Mouse (Mus musculus) kidney, adult 2 months (tissue): ENCODE measurements at regions not wholly inside any gene's neighbourhood (a gene's known extent, or its start where the extent isn't known, plus 50 kb on each side); places are given as distances from the start of the nearest gene placed in this dataset.
A peak's percentile ranks its signal among the peaks of the same experiment; 100 is the strongest.

Source experiments
- DNase-seq: peaks from one replicate; pipeline ENCODE4 v3.0.0; 2021
- H3K27ac ChIP-seq: fragments of 200-500 bp; 2 replicates; pipeline ENCODE4 v1.5.1; 2012; ENCODE audit warnings: low read depth, low read length, control low read depth, inconsistent platforms; ENCODE audit not compliant: insufficient read depth
- H3K27me3 ChIP-seq: fragments of 200-500 bp; replicated peaks from 2 replicates; pipeline ENCODE4 v1.6.1; 2012; ENCODE audit warnings: mild to moderate bottlenecking, moderate library complexity, low read length, inconsistent platforms; ENCODE audit not compliant: control insufficient read depth, insufficient read depth
- H3K36me3 ChIP-seq: fragments of 200-500 bp; 2 replicates; pipeline ENCODE4 v1.6.1; 2012; ENCODE audit warnings: mild to moderate bottlenecking, moderate library complexity, low read length, inconsistent platforms; ENCODE audit not compliant: control insufficient read depth, insufficient read depth
- H3K4me1 ChIP-seq: fragments of 200-500 bp; 2 replicates; pipeline ENCODE4 v1.6.1; 2011; ENCODE audit warnings: low read length; ENCODE audit not compliant: control insufficient read depth, insufficient read depth
- H3K4me3 ChIP-seq: fragments of 200-500 bp; 2 replicates; pipeline ENCODE4 v1.5.1; 2011; ENCODE audit warnings: mild to moderate bottlenecking, low read depth, low read length, control low read depth; ENCODE audit not compliant: insufficient read depth
- CTCF ChIP-seq: fragments of 200-500 bp; conservative IDR thresholded peaks from 2 replicates; pipeline ENCODE4 v1.5.1; 2011; ENCODE audit warnings: low read depth, mild to moderate bottlenecking, control low read depth, low read length, moderate library complexity, mixed read lengths; ENCODE audit not compliant: insufficient read depth, insufficient read length
- POLR2A ChIP-seq: fragments of 200-500 bp; IDR thresholded peaks from one replicate; pipeline ENCODE4 v1.6.1; 2011; ENCODE audit warnings: low read depth, low read length, control low read depth
- WGBS: fragments of 180-500 bp; shearing (Covaris S2); methylation state at CpG from one replicate; pipeline ENCODE4 v1.1.7; 2018; 5-methylcytosine and 5-hydroxymethylcytosine counted together

- no peak for DNase-seq
- H3K27ac ChIP-seq: no peak overlapping the region
These were observed 158.8 kb upstream of the Tgfbr2 start for GRCm38 (mm10) chr9:116333956-116334463.

GRCm38 (mm10) chr9:116332485-116333118 is 157.4 kb upstream of the Tgfbr2 start:
- TF ChIP-seq CTCF: no peak
- no peak for TF ChIP-seq POLR2A
- H3K36me3 ChIP-seq: no peaks in the 10 kb centered on the region
- H3K4me1 ChIP-seq: no peaks in the 10 kb centered on the region; the same call in 1 of the 2 replicates
- no peak overlapping the region for H3K27ac ChIP-seq
- H3K27me3 ChIP-seq: no peaks in the 10 kb centered on the region
- no peak overlapping the region for H3K4me3 ChIP-seq
- DNase-seq: no peak
- WGBS: 80% methylated on average over 5 of the region's 5 CpGs

More at GRCm38 (mm10) chr9:116333956-116334463, 158.8 kb upstream of the Tgfbr2 start:
- no peak overlapping the region for H3K4me3 ChIP-seq
- peaks cover 3% of the 10 kb centered on the region; the same call in 1 of the 2 replicates for H3K4me1 ChIP-seq
- H3K27me3 ChIP-seq: no peaks in the 10 kb centered on the region
- TF ChIP-seq CTCF: no peak
- TF ChIP-seq POLR2A: no peak
- H3K36me3 ChIP-seq: no peaks in the 10 kb centered on the region
- WGBS: 79% methylated on average over 6 of the region's 6 CpGs

DNA sequence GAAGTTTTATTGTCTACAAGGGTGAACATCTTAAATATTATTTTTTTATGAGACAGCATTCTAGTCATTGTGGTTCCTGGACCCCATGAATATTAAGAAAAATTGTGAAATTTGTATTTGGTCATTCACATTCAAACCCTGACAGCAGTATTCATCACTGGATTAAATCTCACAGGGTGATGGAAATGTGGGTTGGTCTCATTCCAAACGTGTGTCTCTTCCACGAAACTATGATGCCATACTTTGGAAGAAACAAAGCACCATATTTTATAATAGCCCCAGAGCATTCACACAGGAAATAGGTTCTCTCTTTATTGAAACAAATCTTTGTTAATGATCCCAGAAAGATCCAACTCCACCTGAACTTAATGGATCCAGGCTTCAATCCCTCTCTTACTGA is 156.2 kb upstream of the Tgfbr2 start:
- 65% methylated on average over 2 of the region's 2 CpGs for WGBS
- H3K27me3 ChIP-seq: no peaks in the 10 kb centered on the region
- no peaks in the 10 kb centered on the region; the same call in 1 of the 2 replicates for H3K4me1 ChIP-seq
- no peak overlapping the region for H3K27ac ChIP-seq
- no peak for DNase-seq
- TF ChIP-seq CTCF (no peak), POLR2A (no peak)
- H3K4me3 ChIP-seq: no peak overlapping the region
- H3K36me3 ChIP-seq: no peaks in the 10 kb centered on the region

DNA sequence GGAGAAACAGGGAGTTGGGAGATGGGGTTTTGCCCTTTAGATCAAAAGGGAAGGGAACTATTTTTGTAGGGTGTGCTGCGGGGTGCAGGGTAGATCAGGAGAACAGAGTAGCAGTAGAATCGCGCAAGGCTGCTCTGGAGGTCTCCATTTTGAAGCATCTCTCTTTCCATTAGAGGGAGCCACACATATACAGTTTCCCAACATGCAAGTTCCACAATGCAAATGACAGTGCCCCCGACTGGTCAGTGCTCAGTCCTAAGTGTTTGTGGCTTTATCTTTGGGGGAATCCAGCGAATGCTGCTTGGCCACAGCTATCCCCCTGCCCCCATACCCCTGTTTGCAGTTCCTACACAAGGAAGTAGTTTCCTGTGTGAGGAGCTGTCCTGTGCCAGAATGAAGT is 155.6 kb upstream of the Tgfbr2 start:
- 68% methylated on average over 5 of the region's 5 CpGs for WGBS
- Histone ChIP-seq H3K27ac (no peak overlapping the region), H3K4me3 (no peak overlapping the region), H3K4me1 (no peaks in the 10 kb centered on the region; the same call in 1 of the 2 replicates), H3K27me3 (no peaks in the 10 kb centered on the region), H3K36me3 (no peaks in the 10 kb centered on the region)
- TF ChIP-seq CTCF (0 out of 2 replicates have a peak, but pooled peaks have one; percentile 9), POLR2A (no peak)
- no peak for DNase-seq

GRCm38 (mm10) chr9:116329147-116329546 is 154.0 kb upstream of the Tgfbr2 start:
- H3K27ac ChIP-seq: no peak overlapping the region
- WGBS: 73% methylated on average over 5 of the region's 5 CpGs

DNA sequence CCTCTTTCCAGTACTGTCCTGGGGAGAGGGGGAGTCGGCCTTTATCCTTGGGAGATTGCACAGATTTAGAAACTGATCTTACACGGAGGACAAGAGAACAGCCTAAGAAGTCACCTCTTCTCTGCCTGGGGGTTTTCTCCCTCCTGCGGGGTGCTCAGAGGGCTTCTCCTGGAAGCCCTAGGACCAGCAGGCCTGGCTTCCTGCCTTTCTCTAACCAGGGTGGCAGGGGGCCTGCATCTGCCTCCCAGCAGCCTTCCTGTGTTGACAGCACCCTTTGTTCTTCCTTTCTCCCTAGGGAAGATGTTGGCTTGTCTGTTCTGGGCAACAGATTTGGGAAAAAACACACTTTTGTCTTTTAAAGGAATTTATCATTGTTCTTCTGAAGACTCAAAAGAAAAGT is 153.0 kb upstream of the Tgfbr2 start:
- Histone ChIP-seq H3K36me3 (no peaks in the 10 kb centered on the region), H3K27ac (0 out of 2 replicates have a peak overlapping the region, but pooled peaks have one; percentile 59), H3K4me3 (no peak overlapping the region), H3K27me3 (no peaks in the 10 kb centered on the region), H3K4me1 (no peaks in the 10 kb centered on the region)
- TF ChIP-seq POLR2A: no peak
- TF ChIP-seq CTCF: no peak
- 37% methylated on average over 3 of the region's 3 CpGs for WGBS
- peak; percentile 80 for DNase-seq

More at GRCm38 (mm10) chr9:116329147-116329546, 154.0 kb upstream of the Tgfbr2 start:
- Histone ChIP-seq H3K27me3 (no peaks in the 10 kb centered on the region), H3K4me3 (no peak overlapping the region), H3K36me3 (no peaks in the 10 kb centered on the region), H3K4me1 (no peaks in the 10 kb centered on the region)
- DNase-seq: no peak
- TF ChIP-seq POLR2A: no peak
- TF ChIP-seq CTCF: no peak

GRCm38 (mm10) chr9:116327080-116327479 is 151.9 kb upstream of the Tgfbr2 start:
- TF ChIP-seq CTCF (no peak), POLR2A (no peak)

More at GRCm38 (mm10) chr9:116327080-116327479, 151.9 kb upstream of the Tgfbr2 start:
- WGBS: 94% methylated on average over 2 of the region's 2 CpGs
- no peaks in the 10 kb centered on the region for H3K4me1 ChIP-seq
- no peak overlapping the region for H3K4me3 ChIP-seq
- no peak for DNase-seq
- no peaks in the 10 kb centered on the region for H3K36me3 ChIP-seq
- H3K27me3 ChIP-seq: no peaks in the 10 kb centered on the region
- H3K27ac ChIP-seq: no peak overlapping the region
